Mouse (Mus musculus): ENCODE results near the gene Abhd14a. TPM values are rescaled to one million over a fixed set of nuclear protein-coding genes. Genes with fewer than 3 reads are reported as not detected.
A peak's percentile ranks its signal among the peaks of the same experiment; 100 is the strongest.
"Not testable (repeated sequence)": the region's sequence is repeated elsewhere in the genome, so short reads cannot be mapped to it uniquely, and the experiment has no call there.

Abhd14a gene
- total RNA-seq (2017) = 1.5 to 6.5 TPM in 2 of 3 replicates, not detected in the other

GRCm38 (mm10) chr9:106447348-106447747 lies at the start of gene Abhd14a, which contains the start of gene Abhd14b:
TSS of gene Abhd14a (minus strand) at chr9:106447678.
TSS of gene Abhd14b (plus strand) at chr9:106447459.
- peak; percentile 75 for ATAC-seq (replicated peaks; ENCODE audit: insufficient number of reproducible peaks, low FRiP score, low TSS enrichment, poor library complexity, severe bottlenecking)

- ATAC-seq (replicated peaks; ENCODE audit: insufficient number of reproducible peaks, low FRiP score, low TSS enrichment, poor library complexity, severe bottlenecking) = not testable (repeated sequence)
Observed at GRCm38 (mm10) chr9:106487602-106488001, 40.1 kb upstream of the Abhd14a start.

GRCm38 (mm10) chr9:106485076-106485475 lies 37.6 kb upstream of the Abhd14a start:
- ATAC-seq (replicated peaks; ENCODE audit: insufficient number of reproducible peaks, low FRiP score, low TSS enrichment, poor library complexity, severe bottlenecking) = no peak

GRCm38 (mm10) chr9:106483606-106484005 lies 36.1 kb upstream of the Abhd14a start:
- no peak for ATAC-seq (replicated peaks; ENCODE audit: insufficient number of reproducible peaks, low FRiP score, low TSS enrichment, poor library complexity, severe bottlenecking)

GRCm38 (mm10) chr9:106483136-106483535 lies 35.7 kb upstream of the Abhd14a start:
- ATAC-seq (replicated peaks; ENCODE audit: insufficient number of reproducible peaks, low FRiP score, low TSS enrichment, poor library complexity, severe bottlenecking) = no peak

GRCm38 (mm10) chr9:106482578-106483115 lies 35.2 kb upstream of the Abhd14a start:
- no peak for ATAC-seq (replicated peaks; ENCODE audit: insufficient number of reproducible peaks, low FRiP score, low TSS enrichment, poor library complexity, severe bottlenecking)

GRCm38 (mm10) chr9:106481676-106482075 lies 34.2 kb upstream of the Abhd14a start:
- no peak for ATAC-seq (replicated peaks; ENCODE audit: insufficient number of reproducible peaks, low FRiP score, low TSS enrichment, poor library complexity, severe bottlenecking)

- ATAC-seq (replicated peaks; ENCODE audit: insufficient number of reproducible peaks, low FRiP score, low TSS enrichment, poor library complexity, severe bottlenecking) = no peak
Observed at GRCm38 (mm10) chr9:106481075-106481474, 33.6 kb upstream of the Abhd14a start.

GRCm38 (mm10) chr9:106480541-106480940 lies 33.1 kb upstream of the Abhd14a start:
- ATAC-seq (replicated peaks; ENCODE audit: insufficient number of reproducible peaks, low FRiP score, low TSS enrichment, poor library complexity, severe bottlenecking) = no peak

GRCm38 (mm10) chr9:106478101-106478500 lies 30.6 kb upstream of the Abhd14a start:
- ATAC-seq (replicated peaks; ENCODE audit: insufficient number of reproducible peaks, low FRiP score, low TSS enrichment, poor library complexity, severe bottlenecking) = no peak

- ATAC-seq (replicated peaks; ENCODE audit: insufficient number of reproducible peaks, low FRiP score, low TSS enrichment, poor library complexity, severe bottlenecking) = no peak
Observed at GRCm38 (mm10) chr9:106477649-106478048, 30.2 kb upstream of the Abhd14a start.

- peak; percentile 89 for ATAC-seq (replicated peaks; ENCODE audit: insufficient number of reproducible peaks, low FRiP score, low TSS enrichment, poor library complexity, severe bottlenecking)
Observed at GRCm38 (mm10) chr9:106476924-106477484, 29.5 kb upstream of the Abhd14a start, which contains the start of gene Parp3. TSS of gene Parp3 (minus strand) at chr9:106476949.

- no peak; the same call in 1 of the 2 replicates for ATAC-seq (replicated peaks; ENCODE audit: insufficient number of reproducible peaks, low FRiP score, low TSS enrichment, poor library complexity, severe bottlenecking)
Observed at GRCm38 (mm10) chr9:106476002-106476923, 28.8 kb upstream of the Abhd14a start.

GRCm38 (mm10) chr9:106475663-106476001 lies 28.2 kb upstream of the Abhd14a start, which contains the start of gene Rrp9:
TSS of gene Rrp9 (plus strand) at chr9:106475963.
- no peak for ATAC-seq (replicated peaks; ENCODE audit: insufficient number of reproducible peaks, low FRiP score, low TSS enrichment, poor library complexity, severe bottlenecking)

- no peak for ATAC-seq (replicated peaks; ENCODE audit: insufficient number of reproducible peaks, low FRiP score, low TSS enrichment, poor library complexity, severe bottlenecking)
Observed at GRCm38 (mm10) chr9:106475046-106475445, 27.6 kb upstream of the Abhd14a start.

GRCm38 (mm10) chr9:106474456-106474855 lies 27.0 kb upstream of the Abhd14a start:
- ATAC-seq (replicated peaks; ENCODE audit: insufficient number of reproducible peaks, low FRiP score, low TSS enrichment, poor library complexity, severe bottlenecking) = peak; percentile 20; the same call in 1 of the 2 replicates

GRCm38 (mm10) chr9:106473753-106474105 lies 26.3 kb upstream of the Abhd14a start:
- no peak for ATAC-seq (replicated peaks; ENCODE audit: insufficient number of reproducible peaks, low FRiP score, low TSS enrichment, poor library complexity, severe bottlenecking)

GRCm38 (mm10) chr9:106473081-106473752 lies 25.7 kb upstream of the Abhd14a start:
- no peak for ATAC-seq (replicated peaks; ENCODE audit: insufficient number of reproducible peaks, low FRiP score, low TSS enrichment, poor library complexity, severe bottlenecking)

GRCm38 (mm10) chr9:106472321-106472720 lies 24.8 kb upstream of the Abhd14a start:
- no peak for ATAC-seq (replicated peaks; ENCODE audit: insufficient number of reproducible peaks, low FRiP score, low TSS enrichment, poor library complexity, severe bottlenecking)

Measured in monocyte, adult 5-6 weeks (primary cell).